Mouse (Mus musculus): ENCODE measurements at regions not wholly inside any gene's neighbourhood (a gene's known extent, or its start where the extent isn't known, plus 50 kb on each side); places are given as distances from the start of the nearest gene placed in this dataset.
"Not testable (repeated sequence)": the region's sequence is repeated elsewhere in the genome, so short reads cannot be mapped to it uniquely, and the experiment has no call there.

- TF ChIP-seq CTCF (IDR thresholded peaks at IDR 0.05; ENCODE audit: borderline replicate concordance, control insufficient read depth, extremely low read depth, insufficient read depth, low read length, poor library complexity); POLR2A (IDR thresholded peaks at IDR 0.05; ENCODE audit: control insufficient read depth, extremely low read depth, insufficient read depth, low read length, poor library complexity): not testable (repeated sequence)
Observed at GRCm38 (mm10) chr12:19193041-19193440, 678.7 kb downstream of the 5730507C01Rik start.
